ENCODE assay signal across 8 mouse cellular contexts in the genomic region with DNA sequence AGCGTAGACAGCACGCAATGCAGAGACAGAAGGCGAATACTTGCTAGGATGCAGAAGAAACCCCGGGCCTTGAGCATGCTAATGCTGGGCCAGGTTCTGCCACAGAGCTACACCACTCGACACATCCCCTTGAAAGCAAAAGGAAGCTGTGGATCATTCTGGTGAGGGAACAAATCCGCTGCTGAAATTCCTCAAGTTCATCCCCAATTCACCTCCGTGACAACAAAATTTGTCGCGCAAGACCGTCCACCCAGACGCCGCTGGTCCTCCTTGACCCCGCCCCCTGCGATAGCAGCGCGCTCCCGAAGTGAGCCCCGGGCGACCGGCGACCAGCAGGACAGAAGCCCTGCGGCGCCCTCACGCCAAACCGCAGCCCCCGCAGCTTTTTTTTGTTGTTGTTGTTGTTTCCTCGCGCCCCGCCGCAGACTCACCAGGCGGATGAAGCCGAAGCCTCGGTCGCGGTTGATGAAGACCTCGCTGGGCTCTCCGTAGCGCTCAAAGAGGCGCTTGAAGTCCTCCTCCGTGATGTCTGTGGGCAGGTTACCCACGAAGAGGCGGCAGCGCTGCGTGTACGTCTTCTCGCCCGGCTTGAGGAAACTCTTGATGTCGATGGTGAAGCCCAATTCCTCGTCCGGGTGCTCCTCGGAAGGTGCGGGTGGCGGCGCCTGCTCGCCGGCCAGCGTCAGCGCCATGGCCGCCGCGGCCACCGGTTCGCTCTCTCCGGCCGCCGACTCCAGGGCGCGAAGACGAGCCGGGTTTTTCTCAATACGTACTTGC. TPM values are rescaled to one million over a fixed set of nuclear protein-coding genes. Genes with fewer than 3 reads are reported as not detected.
DNase-seq lines count a peak whose midpoint lies in the region; ATAC-seq and TF ChIP-seq lines count a peak whose summit lies in the region.

No protein-coding gene starts in this region.

- peak overlapping the region; percentile 69 for H3K4me2 ChIP-seq in embryonic facial prominence, embryonic 12.5 days (replicated peaks)
- H3K4me2 ChIP-seq in limb, embryonic 12.5 days: peak overlapping the region; percentile 75
- H3K4me2 ChIP-seq in midbrain, embryonic 14.5 days (ENCODE audit: low read length): peak overlapping the region; percentile 73

- peak; percentile 81 for DNase-seq in 3134 (ENCODE audit: extremely low read depth, insufficient read length, low spot score)
- peak; percentile 85 to 89 for DNase-seq in adrenal gland, postnatal 36 days
- peak; percentile 80 to 84 for DNase-seq in heart, adult 18-20 months
- DNase-seq in kidney, adult 2 months: peak; percentile 78
- peak; percentile 76 for DNase-seq in midbrain, embryonic 14.5 days
- DNase-seq in spleen, adult 18-20 months: peak; percentile 48 to 67

- TF ChIP-seq POLR2A in kidney, adult 2 months (IDR thresholded peaks at IDR 0.05; ENCODE audit: low read depth, low read length): no peak

- H3K27ac ChIP-seq in embryonic facial prominence, embryonic 12.5 days: peak overlapping the region; percentile 96
- peak overlapping the region; percentile 79 for H3K27ac ChIP-seq in kidney, adult 2 months (ENCODE audit: insufficient read depth, low read depth, low read length)
- peak overlapping the region; percentile 94 for H3K27ac ChIP-seq in limb, embryonic 12.5 days
- H3K27ac ChIP-seq in midbrain, embryonic 14.5 days (replicated peaks; ENCODE audit: low read depth, low read length): peak overlapping the region; percentile 96

- 0 out of 2 replicates have a peak, but pooled peaks cover 3% of the 10 kb centered on the region for H3K36me3 ChIP-seq in embryonic facial prominence, embryonic 12.5 days
- no peaks in the 10 kb centered on the region for H3K36me3 ChIP-seq in kidney, adult 2 months (ENCODE audit: control insufficient read depth, insufficient read depth, low read length)
- no peaks in the 10 kb centered on the region; the same call in 1 of the 2 replicates for H3K36me3 ChIP-seq in limb, embryonic 12.5 days
- no peaks in the 10 kb centered on the region for H3K36me3 ChIP-seq in midbrain, embryonic 14.5 days (ENCODE audit: control insufficient read depth, insufficient read depth, low read length)

- whole genome bisulfite sequencing in embryonic facial prominence, embryonic 12.5 days: under 1% methylated on average over 71 of the region's 71 CpGs
- under 1% methylated on average over 71 of the region's 71 CpGs for WGBS in kidney, adult 2 months
- WGBS in limb, embryonic 12.5 days: under 1% methylated on average over 71 of the region's 71 CpGs
- under 1% methylated on average over 71 of the region's 71 CpGs for WGBS in midbrain, embryonic 14.5 days

- ATAC-seq in embryonic facial prominence, embryonic 12.5 days (ENCODE audit: insufficient number of reproducible peaks, insufficient read depth, low FRiP score, low TSS enrichment): 0 out of 2 replicates have a peak, but pooled peaks have one; percentile 6
- ATAC-seq in limb, embryonic 12.5 days (ENCODE audit: insufficient number of reproducible peaks, insufficient read depth, low FRiP score, low TSS enrichment, low read depth): no peak
- peak; percentile 5 for ATAC-seq in midbrain, embryonic 14.5 days (ENCODE audit: low FRiP score, low TSS enrichment)

- no peaks in the 10 kb centered on the region for H3K9me3 ChIP-seq in embryonic facial prominence, embryonic 12.5 days
- no peaks in the 10 kb centered on the region for H3K9me3 ChIP-seq in limb, embryonic 12.5 days
- H3K9me3 ChIP-seq in midbrain, embryonic 14.5 days (ENCODE audit: control insufficient read depth, low read length): no peaks in the 10 kb centered on the region

- H3K9ac ChIP-seq in embryonic facial prominence, embryonic 12.5 days: peak overlapping the region; percentile 90
- H3K9ac ChIP-seq in limb, embryonic 12.5 days (replicated peaks): peak overlapping the region; percentile 90
- H3K9ac ChIP-seq in midbrain, embryonic 14.5 days (replicated peaks; ENCODE audit: low read length): peak overlapping the region; percentile 91

- H3K4me3 ChIP-seq in embryonic facial prominence, embryonic 12.5 days: peak overlapping the region; percentile 94
- H3K4me3 ChIP-seq in kidney, adult 2 months (ENCODE audit: insufficient read depth, low read depth, low read length): peak overlapping the region; percentile 80
- H3K4me3 ChIP-seq in limb, embryonic 12.5 days (replicated peaks): peak overlapping the region; percentile 90
- peak overlapping the region; percentile 94 for H3K4me3 ChIP-seq in midbrain, embryonic 14.5 days (replicated peaks; ENCODE audit: low read depth, low read length)

- no peaks in the 10 kb centered on the region for H3K27me3 ChIP-seq in embryonic facial prominence, embryonic 12.5 days
- no peaks in the 10 kb centered on the region for H3K27me3 ChIP-seq in kidney, adult 2 months (replicated peaks; ENCODE audit: control insufficient read depth, insufficient read depth, low read length)
- H3K27me3 ChIP-seq in limb, embryonic 12.5 days: no peaks in the 10 kb centered on the region
- H3K27me3 ChIP-seq in midbrain, embryonic 14.5 days (ENCODE audit: control insufficient read depth, insufficient read depth, low read length): no peaks in the 10 kb centered on the region

- H3K4me1 ChIP-seq in embryonic facial prominence, embryonic 12.5 days: peaks cover 13% of the 10 kb centered on the region; the same call in 1 of the 2 replicates
- H3K4me1 ChIP-seq in kidney, adult 2 months (ENCODE audit: control insufficient read depth, insufficient read depth, low read length): peaks cover 5% of the 10 kb centered on the region; the same call in 1 of the 2 replicates
- H3K4me1 ChIP-seq in limb, embryonic 12.5 days (replicated peaks): peaks cover 18% of the 10 kb centered on the region
- peaks cover 19% of the 10 kb centered on the region for H3K4me1 ChIP-seq in midbrain, embryonic 14.5 days (ENCODE audit: control insufficient read depth, insufficient read depth, low read length)

- no peak for TF ChIP-seq CTCF in kidney, adult 2 months (conservative IDR thresholded peaks at IDR 0.05; ENCODE audit: insufficient read depth, insufficient read length, low read depth, low read length)

RNA-seq across cellular contexts. Expression of gene Pspc1, which starts 0.6 kb away (rescaled TPM):
- total RNA-seq in adrenal gland, postnatal 36 days (2021): 10 to 100 TPM; 27.4 to 31.8 TPM
- polyA plus RNA-seq in embryonic facial prominence, embryonic 12.5 days (2016; fragmentation: Nextera tagmentation; extraction: Ambion mirVana): 47.1 and 49.9 TPM in 2 replicates
- 10 to 100 TPM; 13.5 to 13.6 TPM for total RNA-seq in heart, adult 18-20 months (2021)
- polyA plus RNA-seq in kidney, adult 2 months (2012; rRNA removed): 4.1 TPM in 2 replicates
- 49.9 and 54.2 TPM in 2 replicates for polyA plus RNA-seq in limb, embryonic 12.5 days (2016; fragmentation: Nextera tagmentation; extraction: Ambion mirVana)
- 60.7 and 65.5 TPM in 2 replicates for polyA plus RNA-seq in midbrain, embryonic 14.5 days (2014; fragmentation: Nextera tagmentation; extraction: Ambion mirVana)

RNA-seq across cellular contexts. Expression of gene Zmym5, which starts 34.0 kb away (rescaled TPM):
- 10 to 100 TPM; 29.7 to 33.9 TPM for total RNA-seq in adrenal gland, postnatal 36 days (2021)
- polyA plus RNA-seq in embryonic facial prominence, embryonic 12.5 days (2016; fragmentation: Nextera tagmentation; extraction: Ambion mirVana): 30.8 and 33.3 TPM in 2 replicates
- 10 to 100 TPM; 19.0 to 21.6 TPM for total RNA-seq in heart, adult 18-20 months (2021)
- 7.1 and 8.4 TPM in 2 replicates for polyA plus RNA-seq in kidney, adult 2 months (2012; rRNA removed)
- 33.8 and 34.5 TPM in 2 replicates for polyA plus RNA-seq in limb, embryonic 12.5 days (2016; fragmentation: Nextera tagmentation; extraction: Ambion mirVana)
- polyA plus RNA-seq in midbrain, embryonic 14.5 days (2014; fragmentation: Nextera tagmentation; extraction: Ambion mirVana): 31.5 and 34.7 TPM in 2 replicates
